Mouse (Mus musculus) testis, adult 2 months (tissue): Measurements from ENCODE around the gene Slc4a5.

Source experiments
- CTCF ChIP-seq: fragments of 200-500 bp; IDR thresholded peaks from 2 replicates; pipeline ENCODE4 v1.5.1; 2012; ENCODE audit warnings: low read depth, mild to moderate bottlenecking, inconsistent platforms, low read length, moderate library complexity; ENCODE audit not compliant: control insufficient read depth, insufficient read depth, insufficient replicate concordance
- POLR2A ChIP-seq: fragments of 200-500 bp; IDR thresholded peaks from 2 replicates; pipeline ENCODE4 v1.6.1; 2012; ENCODE audit warnings: low read depth, mild to moderate bottlenecking, inconsistent platforms, low read length, moderate library complexity; ENCODE audit not compliant: control insufficient read depth

DNA sequence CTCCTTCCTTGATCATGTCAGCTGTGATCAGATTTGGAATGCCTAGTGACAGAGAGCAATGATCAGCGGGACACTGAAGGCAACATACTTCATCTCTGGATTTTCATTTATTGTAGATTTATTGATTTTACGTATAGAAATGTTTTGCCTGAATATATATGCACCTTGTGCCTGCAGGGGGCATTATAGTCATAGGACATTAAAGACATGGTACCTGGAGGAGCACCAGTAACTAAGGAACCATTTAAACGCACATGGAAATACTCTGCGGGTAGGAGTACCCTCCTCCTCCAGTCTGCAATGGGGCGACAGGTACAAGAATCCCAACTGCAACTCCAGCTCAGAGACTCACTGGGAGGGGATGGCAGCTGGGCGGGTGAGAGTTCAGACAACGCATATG lies 89.4 kb downstream of the Slc4a5 start:
- TF ChIP-seq POLR2A (no peak), CTCF (no peak)
